Comparison of ENCODE assay signal across 27 mouse cellular contexts in the genomic region with DNA sequence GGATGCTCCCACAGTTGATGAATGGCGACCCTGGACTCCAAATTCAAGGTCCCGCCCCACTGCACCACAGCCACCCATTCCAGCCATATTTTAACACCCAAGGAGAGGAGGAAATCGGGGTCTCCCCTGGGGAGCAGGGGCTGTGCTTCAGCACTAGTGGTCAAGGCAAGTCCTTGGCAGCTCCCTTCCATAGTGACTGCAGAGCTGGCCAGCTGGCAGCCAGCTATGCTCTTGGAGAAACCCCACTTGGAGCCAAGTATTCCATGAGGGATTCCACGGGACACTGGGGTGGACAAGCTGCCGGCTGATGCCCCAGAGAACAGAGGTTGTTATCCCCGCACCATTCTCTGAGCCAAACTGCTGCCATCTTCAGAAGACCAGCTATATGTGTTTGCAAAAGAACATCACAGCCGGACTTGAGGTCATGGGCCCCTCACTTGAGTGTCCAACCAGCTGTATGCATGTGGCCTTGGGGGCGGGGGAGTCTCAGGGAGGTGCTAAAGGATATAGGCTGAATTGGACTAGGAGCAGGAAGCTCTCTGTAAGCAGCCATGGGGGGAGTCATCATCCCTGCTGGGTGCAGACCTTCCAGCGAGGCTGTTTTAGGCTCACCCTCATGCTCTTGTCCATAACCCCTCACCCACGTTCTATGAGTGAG. TPM values are rescaled to one million over a fixed set of nuclear protein-coding genes. Genes with fewer than 3 reads are reported as not detected.
DNase-seq lines count a peak whose midpoint lies in the region; ATAC-seq and TF ChIP-seq lines count a peak whose summit lies in the region.
"Had no signal": no experiment of that assay in that cellular context is flagged by ENCODE, and none has a peak within 500 bp of the region (broad histone marks: within the 10 kb centered on the region; RNA-seq: fewer than 3 reads in every experiment).

No protein-coding gene starts in this region.

- peak; percentile 19; the same call in 1 of the 2 replicates for ATAC-seq in kidney, embryonic 16.5 days (ENCODE audit: low FRiP score, low TSS enrichment)
- ATAC-seq in kidney, embryonic 14.5 days (ENCODE audit: low FRiP score, low TSS enrichment), result no peak
- ATAC-seq in lung, postnatal 0 days, result peak; percentile 53
- ATAC-seq: forebrain, embryonic 13.5 days; inflammation-experienced regulatory T-cells, adult 6 months had no signal

- H3K27me3 ChIP-seq in kidney, embryonic 16.5 days (ENCODE audit: insufficient read depth, low read length), result no peaks in the 10 kb centered on the region
- no peaks in the 10 kb centered on the region for H3K27me3 ChIP-seq in kidney, embryonic 14.5 days (ENCODE audit: control insufficient read depth, insufficient read depth, low read length)
- H3K27me3 ChIP-seq in lung, postnatal 0 days (replicated peaks; ENCODE audit: insufficient read depth, low read length), result no peaks in the 10 kb centered on the region
- H3K27me3 ChIP-seq: CH12.LX; embryonic facial prominence, embryonic 12.5 days; forebrain, embryonic 13.5 days; limb, embryonic 15.5 days; liver, embryonic 15.5 days; neural tube, embryonic 15.5 days had no signal

- H3K4me2 ChIP-seq in kidney, embryonic 16.5 days (replicated peaks; ENCODE audit: low read depth, low read length), result no peak overlapping the region
- H3K4me2 ChIP-seq in kidney, embryonic 14.5 days (replicated peaks; ENCODE audit: low read depth, low read length), result no peak overlapping the region
- no peak overlapping the region for H3K4me2 ChIP-seq in lung, postnatal 0 days (replicated peaks; ENCODE audit: low read depth, low read length)
- H3K4me2 ChIP-seq: embryonic facial prominence, embryonic 12.5 days; forebrain, embryonic 13.5 days; limb, embryonic 15.5 days; liver, embryonic 15.5 days; neural tube, embryonic 15.5 days had no signal

- H3K4me3 ChIP-seq in kidney, embryonic 16.5 days (ENCODE audit: low read length), result no peak overlapping the region
- no peak overlapping the region for H3K4me3 ChIP-seq in kidney, embryonic 14.5 days (ENCODE audit: low read length)
- no peak overlapping the region for H3K4me3 ChIP-seq in lung, postnatal 0 days (ENCODE audit: low read depth, low read length)
- H3K4me3 ChIP-seq: embryonic facial prominence, embryonic 12.5 days; erythroblast, embryonic 14.5 days; forebrain, embryonic 13.5 days; limb, embryonic 15.5 days; liver, embryonic 15.5 days; neural tube, embryonic 15.5 days had no signal

- TF ChIP-seq CTCF in lung, postnatal 0 days (IDR thresholded peaks at IDR 0.05), result no peak

- TF ChIP-seq EP300 in lung, postnatal 0 days (IDR thresholded peaks at IDR 0.05), result no peak

- 74% methylated on average over 10 of the region's 10 CpGs for WGBS in kidney, embryonic 16.5 days
- WGBS in kidney, embryonic 14.5 days, result 75% methylated on average over 10 of the region's 10 CpGs
- WGBS in lung, postnatal 0 days, result 55% methylated on average over 10 of the region's 10 CpGs

- H3K36me3 ChIP-seq in kidney, embryonic 16.5 days (ENCODE audit: insufficient read depth, low read length), result no peaks in the 10 kb centered on the region
- no peaks in the 10 kb centered on the region for H3K36me3 ChIP-seq in kidney, embryonic 14.5 days (ENCODE audit: control insufficient read depth, insufficient read depth, low read length)
- no peaks in the 10 kb centered on the region for H3K36me3 ChIP-seq in lung, postnatal 0 days (ENCODE audit: insufficient read depth, low read length)
- H3K36me3 ChIP-seq: embryonic facial prominence, embryonic 12.5 days; limb, embryonic 15.5 days; liver, embryonic 15.5 days; neural tube, embryonic 15.5 days had no signal

- H3K27ac ChIP-seq in kidney, embryonic 16.5 days (ENCODE audit: low read length), result no peak overlapping the region
- no peak overlapping the region for H3K27ac ChIP-seq in kidney, embryonic 14.5 days (ENCODE audit: low read depth, low read length)
- H3K27ac ChIP-seq in lung, postnatal 0 days (ENCODE audit: low read length), result no peak overlapping the region
- H3K27ac ChIP-seq: embryonic facial prominence, embryonic 12.5 days; forebrain, embryonic 13.5 days; limb, embryonic 15.5 days; liver, embryonic 15.5 days; neural tube, embryonic 15.5 days had no signal

- no peak overlapping the region for H3K9ac ChIP-seq in kidney, embryonic 16.5 days (replicated peaks; ENCODE audit: low read length)
- no peak overlapping the region for H3K9ac ChIP-seq in kidney, embryonic 14.5 days (ENCODE audit: low read depth, low read length)
- H3K9ac ChIP-seq in lung, postnatal 0 days (replicated peaks; ENCODE audit: low read depth), result no peak overlapping the region
- H3K9ac ChIP-seq: embryonic facial prominence, embryonic 12.5 days; forebrain, embryonic 13.5 days; limb, embryonic 15.5 days; liver, embryonic 15.5 days; neural tube, embryonic 15.5 days had no signal

- intact Hi-C loops in gastrocnemius, postnatal 14 days (cut with DNase I; ENCODE audit: low total_unique reads), result no loop called here

- H3K9me3 ChIP-seq in kidney, embryonic 16.5 days (ENCODE audit: low read length), result no peaks in the 10 kb centered on the region
- H3K9me3 ChIP-seq in kidney, embryonic 14.5 days (ENCODE audit: control insufficient read depth, low read length), result no peaks in the 10 kb centered on the region
- H3K9me3 ChIP-seq in lung, postnatal 0 days (ENCODE audit: low read length), result no peaks in the 10 kb centered on the region
- H3K9me3 ChIP-seq: embryonic facial prominence, embryonic 12.5 days; forebrain, embryonic 13.5 days; limb, embryonic 15.5 days; liver, embryonic 15.5 days; megakaryocyte, embryonic 14.5 days; neural tube, embryonic 15.5 days had no signal

- DNase-seq in gastrocnemius, postnatal 14 days, result peak; percentile 6
- DNase-seq in gastrocnemius, adult 18-20 months (ENCODE audit: low spot score), result no peak
- peak; percentile 36 for DNase-seq in lung, postnatal 0 days (ENCODE audit: low spot score)
- no peak for DNase-seq in lung, postnatal 36 days
- DNase-seq in heart, postnatal 4 days, result peak; percentile 24
- DNase-seq: cerebellum, adult 11 months; gastrocnemius, postnatal 10 days; kidney, adult 9 months; midbrain, embryonic 14.5 days; right cerebral cortex, postnatal 25 days; thymus, postnatal 4 days had no signal

- no peaks in the 10 kb centered on the region for H3K4me1 ChIP-seq in kidney, embryonic 16.5 days (ENCODE audit: insufficient read depth, low read length)
- no peaks in the 10 kb centered on the region for H3K4me1 ChIP-seq in kidney, embryonic 14.5 days (ENCODE audit: control insufficient read depth, insufficient read depth, low read length)
- no peaks in the 10 kb centered on the region for H3K4me1 ChIP-seq in lung, postnatal 0 days (ENCODE audit: insufficient read depth, low read depth, low read length)
- H3K4me1 ChIP-seq: embryonic facial prominence, embryonic 12.5 days; forebrain, embryonic 13.5 days; limb, embryonic 15.5 days; liver, embryonic 15.5 days; neural tube, embryonic 15.5 days had no signal

RNA-seq across cellular contexts. Expression of gene Sowahd, which starts 24.9 kb away (rescaled TPM):
- not detected for total RNA-seq in gastrocnemius, postnatal 14 days (2021)
- not detected for total RNA-seq in gastrocnemius, adult 18-20 months (2021)
- not detected in 2 replicates for polyA plus RNA-seq in kidney, embryonic 16.5 days (2015; fragmentation: Nextera tagmentation; extraction: Ambion mirVana)
- not detected in 2 replicates for polyA plus RNA-seq in kidney, embryonic 14.5 days (2014; fragmentation: Nextera tagmentation; extraction: Ambion mirVana)
- not detected in 2 replicates for polyA plus RNA-seq in lung, postnatal 0 days (2015; fragmentation: Nextera tagmentation; extraction: Ambion mirVana)
- not detected for total RNA-seq in heart, postnatal 4 days (2021)
- total RNA-seq: CH12.LX; gastrocnemius, postnatal 10 days; layer of hippocampus, postnatal 14 days; left cerebral cortex, postnatal 14 days; MEL had no signal
- polyA plus RNA-seq: embryonic facial prominence, embryonic 12.5 days; erythroblast, embryonic 14.5 days; forebrain, embryonic 13.5 days; hindbrain, embryonic 11.5 days; inflammation-experienced regulatory T-cells, adult 6 months; limb, embryonic 15.5 days; midbrain, embryonic 14.5 days; neural tube, embryonic 15.5 days; stomach, embryonic 14.5 days had no signal

RNA-seq across cellular contexts. Expression of gene Sept6, which starts 32.2 kb away (rescaled TPM):
- total RNA-seq in gastrocnemius, postnatal 14 days (2021), result 1 to 10 TPM; 4.3 to 7.0 TPM
- total RNA-seq in gastrocnemius, adult 18-20 months (2021), result 1 to 10 TPM; 1.2 to 1.4 TPM
- 21.5 and 23.5 TPM in 2 replicates for polyA plus RNA-seq in kidney, embryonic 16.5 days (2015; fragmentation: Nextera tagmentation; extraction: Ambion mirVana)
- polyA plus RNA-seq in kidney, embryonic 14.5 days (2014; fragmentation: Nextera tagmentation; extraction: Ambion mirVana), result 19.3 and 27.9 TPM in 2 replicates
- 4.8 and 6.4 TPM in 2 replicates for polyA plus RNA-seq in lung, postnatal 0 days (2015; fragmentation: Nextera tagmentation; extraction: Ambion mirVana)
- 10 to 100 TPM; 44.5 to 47.9 TPM for total RNA-seq in heart, postnatal 4 days (2021)

Comparison
In these comparisons a context has a peak if more than half of its experiments do, and no peak if none do; other contexts are left out.
1. DNase-seq: peak in gastrocnemius, postnatal 14 days (single experiment), lung, postnatal 0 days (single experiment) and heart, postnatal 4 days (single experiment); none in gastrocnemius, adult 18-20 months (single experiment) and lung, postnatal 36 days (single experiment).
2. RNA of gene Sept6, which starts 32.2 kb away (total RNA-seq): 44.5 to 47.9 TPM in heart, postnatal 4 days; 4.3 to 7.0 TPM in gastrocnemius, postnatal 14 days and 1.2 to 1.4 TPM in gastrocnemius, adult 18-20 months; every median in the first group is over 4 times any median in the second.